Mouse (Mus musculus) liver, embryonic 14.5 days (tissue): ENCODE results near the gene Ctnnb1. TPM values are rescaled to one million over a fixed set of nuclear protein-coding genes. Genes with fewer than 3 reads are reported as not detected.

ENCODE experiments used
- ATAC-seq: fragments of 200-750 bp; cut with Nextera tagmentation; 2 replicates; pipeline ENCODE4 v1.8.0; 2017; ENCODE audit warnings: moderate number of reproducible peaks, mild to moderate bottlenecking, moderate library complexity; ENCODE audit not compliant: insufficient read depth
- DNase-seq, 3 experiments: peaks; one replicate each; pipeline ENCODE4 v3.0.0-alpha.2; 2012 to 2013; ENCODE audit warnings: low read depth in 3 of 3, low spot score in 3 of 3
- H3K27ac ChIP-seq: fragments of 300-500 bp; sonication (generic); 2 replicates; pipeline ENCODE4 v1.5.1; 2014; ENCODE audit warnings: moderate library complexity, mild to moderate bottlenecking, control low read depth, inconsistent platforms
- H3K27me3 ChIP-seq: fragments of 300-500 bp; sonication (generic); 2 replicates; pipeline ENCODE4 v1.6.1; 2014; ENCODE audit warnings: mild to moderate bottlenecking, low read length, moderate library complexity; ENCODE audit not compliant: control insufficient read depth, insufficient read depth
- H3K36me3 ChIP-seq: fragments of 300-500 bp; sonication (generic); replicated peaks from 2 replicates; pipeline ENCODE4 v1.6.1; 2014; ENCODE audit warnings: low read depth; ENCODE audit not compliant: control insufficient read depth, insufficient read depth
- H3K4me1 ChIP-seq, 2 experiments: fragments of 200-500 bp in 1 of 2; fragments of 300-500 bp in 1 of 2; sonication (generic) in 1 of 2; replicated peaks; 2 replicates each; pipeline ENCODE4 v1.6.1; 2012 to 2014; ENCODE audit warnings: antibody characterized with exemption in 1 of 2, inconsistent platforms in 1 of 2, low read length in 1 of 2; ENCODE audit not compliant: control insufficient read depth in 2 of 2, insufficient read depth in 2 of 2
- H3K4me2 ChIP-seq: fragments of 300-500 bp; sonication (generic); 2 replicates; pipeline ENCODE4 v1.6.1; 2014; ENCODE audit warnings: low read depth, mild to moderate bottlenecking, control low read depth, moderate library complexity
- H3K4me3 ChIP-seq, 2 experiments: fragments of 200-500 bp in 1 of 2; fragments of 300-500 bp in 1 of 2; sonication (generic) in 1 of 2; 2 replicates each; pipeline ENCODE4 v1.5.1; 2012 to 2014; ENCODE audit warnings: low read depth in 2 of 2, low read length in 2 of 2, mild to moderate bottlenecking in 2 of 2, control low read depth in 1 of 2, inconsistent platforms in 1 of 2, moderate library complexity in 1 of 2; ENCODE audit not compliant: insufficient read depth in 1 of 2
- H3K9ac ChIP-seq: fragments of 300-500 bp; sonication (generic); replicated peaks from 2 replicates; pipeline ENCODE4 v1.6.1; 2014; ENCODE audit warnings: mild to moderate bottlenecking, control low read depth, moderate library complexity
- H3K9me3 ChIP-seq: fragments of 300-500 bp; sonication (generic); 2 replicates; pipeline ENCODE4 v1.6.1; 2016; ENCODE audit warnings: low read length, mixed read lengths; ENCODE audit not compliant: control insufficient read depth
- CTCF ChIP-seq: IDR thresholded peaks from 2 replicates; pipeline ENCODE4 v1.5.1; 2016; ENCODE audit warnings: antibody characterized with exemption, low read depth, control low read depth
- EP300 ChIP-seq: IDR thresholded peaks from 2 replicates; pipeline ENCODE4 v1.6.1; 2016; ENCODE audit warnings: antibody characterized with exemption, low read depth
- WGBS: fragments of 180-500 bp; shearing (Covaris S2); extraction: QIAGEN DNeasy Blood & Tissue Kit; methylation state at CpG from one replicate; pipeline ENCODE4 v1.1.7; 2014; ENCODE audit not compliant: insufficient replicate concordance; 5-methylcytosine and 5-hydroxymethylcytosine counted together
- polyA plus RNA-seq, 2 experiments: library from polyadenylated mRNA; depleted of rRNA in 1 of 2; stranded (reverse) in 1 of 2; unstranded in 1 of 2; fragments of >200 nt; fragmentation: Nextera tagmentation in 1 of 2; extraction: Ambion mirVana in 1 of 2; gene quantifications; 2 replicates each; pipeline versions ENCODE4 v1.2.1 to v1.2.3; 2012 to 2014

Ctnnb1 gene
- polyA plus RNA-seq, 2 experiments: 69.5 to 105 TPM

- ATAC-seq: no peak
- no peak overlapping the region for H3K27ac ChIP-seq
Observed at GRCm38 (mm10) chr9:120897269-120897668, 31.7 kb upstream of the Ctnnb1 start.

GRCm38 (mm10) chr9:120899833-120900232 is 29.2 kb upstream of the Ctnnb1 start:
- no peak for TF ChIP-seq EP300
- TF ChIP-seq CTCF: no peak
- WGBS: 57% methylated on average over 4 of the region's 4 CpGs
- ATAC-seq (no peak), DNase-seq (no peak)
- Histone ChIP-seq H3K9ac (no peak overlapping the region), H3K4me2 (no peak overlapping the region), H3K4me1 (peaks cover 0 to 7% of the 10 kb centered on the region in 2 experiments; a peak in 1 of 4 replicates), H3K27me3 (no peaks in the 10 kb centered on the region), H3K9me3 (no peaks in the 10 kb centered on the region), H3K36me3 (no peaks in the 10 kb centered on the region), H3K4me3 (no peak overlapping the region), H3K27ac (no peak overlapping the region)

More at GRCm38 (mm10) chr9:120897269-120897668, 31.7 kb upstream of the Ctnnb1 start:
- no peaks in the 10 kb centered on the region for H3K36me3 ChIP-seq
- H3K9ac ChIP-seq: no peak overlapping the region
- DNase-seq: no peak
- no peaks in the 10 kb centered on the region for H3K9me3 ChIP-seq
- no peak overlapping the region for H3K4me2 ChIP-seq
- H3K4me1 ChIP-seq: peaks cover 0 to 10% of the 10 kb centered on the region in 2 experiments; a peak in 2 of 4 replicates
- no peak for TF ChIP-seq CTCF
- TF ChIP-seq EP300: no peak
- WGBS: 31% methylated on average over 4 of the region's 4 CpGs
- H3K4me3 ChIP-seq: no peak overlapping the region
- no peaks in the 10 kb centered on the region for H3K27me3 ChIP-seq

GRCm38 (mm10) chr9:120900338-120901274 is 28.4 kb upstream of the Ctnnb1 start:
- ATAC-seq (no peak), DNase-seq (no peak)
- Histone ChIP-seq H3K4me1 (peaks cover 0 to 5% of the 10 kb centered on the region in 2 experiments; a peak in 1 of 4 replicates), H3K36me3 (no peaks in the 10 kb centered on the region), H3K4me3 (no peak overlapping the region), H3K9me3 (no peaks in the 10 kb centered on the region), H3K27ac (no peak overlapping the region), H3K4me2 (no peak overlapping the region), H3K9ac (no peak overlapping the region), H3K27me3 (no peaks in the 10 kb centered on the region)
- WGBS: 58% methylated on average over 12 of the region's 12 CpGs
- no peak for TF ChIP-seq CTCF
- TF ChIP-seq EP300: no peak

GRCm38 (mm10) chr9:120902562-120902961 is 26.5 kb upstream of the Ctnnb1 start:
- no peak overlapping the region for H3K4me3 ChIP-seq
- DNase-seq (no peak), ATAC-seq (no peak)
- TF ChIP-seq EP300: no peak
- TF ChIP-seq CTCF: no peak
- H3K4me2 ChIP-seq: no peak overlapping the region
- H3K27me3 ChIP-seq: no peaks in the 10 kb centered on the region
- peaks cover 0 to 3% of the 10 kb centered on the region in 2 experiments; a peak in 1 of 4 replicates for H3K4me1 ChIP-seq
- no peak overlapping the region for H3K9ac ChIP-seq
- H3K9me3 ChIP-seq: no peaks in the 10 kb centered on the region
- H3K27ac ChIP-seq: no peak overlapping the region
- H3K36me3 ChIP-seq: no peaks in the 10 kb centered on the region
- 50% methylated on average over 8 of the region's 8 CpGs for WGBS

- no peaks in the 10 kb centered on the region for H3K36me3 ChIP-seq
- no peak overlapping the region for H3K4me2 ChIP-seq
- 68% methylated on average over 6 of the region's 6 CpGs for WGBS
- no peak for TF ChIP-seq EP300
- no peak for TF ChIP-seq CTCF
- H3K9me3 ChIP-seq: no peaks in the 10 kb centered on the region
- DNase-seq: no peak
- ATAC-seq: no peak
- no peaks in the 10 kb centered on the region for H3K4me1 ChIP-seq
- H3K27me3 ChIP-seq: no peaks in the 10 kb centered on the region
- no peak overlapping the region for H3K4me3 ChIP-seq
- no peak overlapping the region for H3K27ac ChIP-seq
- no peak overlapping the region for H3K9ac ChIP-seq
Observed at GRCm38 (mm10) chr9:120908461-120908860, 20.6 kb upstream of the Ctnnb1 start.
